Mouse (Mus musculus): ENCODE measurements around the gene Atxn7l1. TPM values are rescaled to one million over a fixed set of nuclear protein-coding genes. Genes with fewer than 3 reads are reported as not detected.

Gene Atxn7l1
- total RNA-seq, 2 experiments from 2014 or later: 13.9 to 15.4 TPM

GRCm38 (mm10) chr12:33255256-33255655, 107.8 kb downstream of the Atxn7l1 start:
- intact Hi-C loops (cut with DNase I; ENCODE audit: low total_unique reads): loop anchor here (10.0 kb wide), 1 partner anchor 110 kb away; the partner anchor contains the start of gene Atxn7l1

GRCm38 (mm10) chr12:33256426-33256825, 108.9 kb downstream of the Atxn7l1 start:
- intact Hi-C loops (cut with DNase I; ENCODE audit: low total_unique reads): loop anchor here (10.0 kb wide), 1 partner anchor 112 kb away; the partner anchor contains the start of gene Atxn7l1
- no peak for DNase-seq

More at GRCm38 (mm10) chr12:33255256-33255655, 107.8 kb downstream of the Atxn7l1 start:
- no peak for DNase-seq

DNA sequence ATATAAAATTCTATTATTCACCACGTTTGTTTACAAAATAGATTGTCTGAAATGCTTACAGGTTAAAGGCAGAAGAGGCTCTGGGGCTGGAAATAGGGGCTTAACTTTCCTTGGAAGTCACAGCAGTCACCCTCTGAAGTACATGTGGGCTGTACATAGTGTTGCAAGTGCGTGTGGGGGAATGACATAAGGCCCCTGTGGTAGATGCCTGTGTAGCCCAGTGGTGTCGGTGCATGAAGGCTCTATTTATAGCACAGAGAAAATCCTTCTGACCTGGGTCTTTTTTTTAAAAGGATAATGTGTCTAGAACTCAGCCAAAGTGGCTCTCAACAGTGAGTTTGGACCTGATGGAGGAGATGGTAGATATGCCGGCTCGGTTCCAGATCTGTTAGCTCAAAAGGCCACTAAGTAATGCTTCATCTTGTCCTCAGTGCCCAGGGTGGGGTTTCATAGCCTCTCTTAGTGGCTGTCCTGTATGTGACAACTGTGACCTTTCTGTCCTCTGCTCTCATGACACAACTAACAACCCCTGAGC, 111.6 kb downstream of the Atxn7l1 start:
- no peak for DNase-seq
- intact Hi-C loops (cut with DNase I; ENCODE audit: low total_unique reads): loop anchor here (10.0 kb wide), 1 partner anchor 114 kb away; the partner anchor contains the start of gene Atxn7l1

DNA sequence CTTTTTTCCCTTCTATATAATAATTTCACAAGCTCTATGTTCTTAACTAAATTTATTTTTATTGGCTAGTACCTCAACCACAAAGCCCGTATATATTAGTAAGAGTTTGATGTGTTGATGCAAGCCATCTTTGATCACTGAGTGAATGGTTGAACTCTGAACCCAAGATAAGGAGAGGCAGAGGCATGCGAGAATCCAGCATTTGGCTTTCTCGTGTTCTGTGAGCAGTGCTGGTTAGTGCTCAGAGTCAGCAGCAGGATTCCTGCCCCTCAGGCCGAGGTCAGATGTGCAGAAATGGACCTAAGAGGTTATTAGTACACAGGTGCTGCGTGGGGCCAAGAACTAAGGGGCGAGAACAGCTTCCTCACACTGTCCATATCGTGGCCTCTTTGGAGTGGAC, 113.1 kb downstream of the Atxn7l1 start:
- DNase-seq: no peak
- intact Hi-C loops (cut with DNase I; ENCODE audit: low total_unique reads): no loop called here

DNA sequence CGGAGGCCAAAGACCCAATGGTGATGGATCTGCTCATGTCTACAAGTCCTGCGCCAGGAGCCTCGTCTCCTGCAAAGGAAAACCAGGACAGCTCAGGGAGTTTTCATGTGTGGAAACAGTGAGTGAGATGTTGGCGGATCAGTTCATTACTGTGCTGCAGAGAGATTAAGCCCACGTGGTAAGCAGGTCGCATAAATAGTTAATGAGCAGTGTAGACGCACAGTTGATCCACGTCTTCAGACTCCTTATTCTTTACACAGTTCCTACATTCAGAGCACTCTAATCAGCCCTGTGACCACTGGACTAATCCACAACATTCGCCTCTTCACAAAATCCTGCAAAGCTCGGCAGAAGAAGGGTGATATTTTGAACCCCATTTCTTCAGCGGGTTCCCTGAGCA, 118.4 kb downstream of the Atxn7l1 start:
- no peak for DNase-seq
- intact Hi-C loops (cut with DNase I; ENCODE audit: low total_unique reads): loop anchor here (5.0 kb wide), 1 partner anchor 239 kb away; no protein-coding TSS in a partner anchor

DNA sequence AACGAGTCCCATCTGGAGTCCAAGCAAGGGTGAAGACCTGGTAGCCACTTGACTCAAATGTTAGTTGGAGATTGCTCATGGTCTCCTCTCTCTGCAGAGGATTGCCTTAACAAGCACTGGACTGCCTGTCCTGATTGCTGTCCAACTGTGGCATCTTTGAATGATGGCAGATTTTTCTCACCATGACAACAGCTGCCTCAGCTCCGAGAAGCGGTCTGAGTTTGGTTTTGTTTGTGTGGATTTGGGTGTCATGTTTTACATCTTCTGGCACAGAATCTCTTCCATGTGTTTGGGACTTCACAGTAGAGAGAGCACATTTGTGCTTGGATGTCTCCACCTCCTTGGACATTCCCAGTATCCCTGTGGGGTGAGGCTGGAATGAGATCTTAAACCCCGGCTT, 120.5 kb downstream of the Atxn7l1 start:
- intact Hi-C loops (cut with DNase I; ENCODE audit: low total_unique reads): loop anchor here (5.0 kb wide), 1 partner anchor 241 kb away; no protein-coding TSS in a partner anchor
- no peak for DNase-seq

- intact Hi-C loops (cut with DNase I; ENCODE audit: low total_unique reads): loop anchor here (5.0 kb wide), 1 partner anchor 242 kb away; no protein-coding TSS in a partner anchor
- DNase-seq: peak; percentile 26
These were observed 122.2 kb downstream of the Atxn7l1 start for GRCm38 (mm10) chr12:33269743-33270142.

- intact Hi-C loops (cut with DNase I; ENCODE audit: low total_unique reads): no loop called here
- DNase-seq: no peak
These were observed 124.4 kb downstream of the Atxn7l1 start for GRCm38 (mm10) chr12:33271865-33272264.

DNA sequence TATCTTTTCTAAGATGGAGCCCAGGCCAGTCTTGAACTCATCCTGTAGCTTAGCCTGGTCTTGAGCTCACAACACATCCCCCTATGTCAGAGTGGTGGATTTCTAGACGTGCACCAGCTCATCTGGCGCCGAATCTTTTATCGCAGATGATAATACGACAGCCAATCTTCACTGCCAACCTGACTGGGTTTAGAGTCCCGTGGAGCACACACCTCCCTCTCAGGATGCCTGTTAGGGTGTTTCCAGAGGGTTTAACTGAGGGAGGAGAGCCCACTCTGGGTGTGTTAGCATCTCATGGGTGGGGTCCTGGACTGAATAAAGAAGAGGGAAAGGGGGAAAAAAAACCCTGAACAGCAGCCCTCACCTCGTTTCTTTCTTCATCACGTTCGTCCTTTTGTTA, 124.9 kb downstream of the Atxn7l1 start:
- intact Hi-C loops (cut with DNase I; ENCODE audit: low total_unique reads): no loop called here
- DNase-seq: no peak

DNA sequence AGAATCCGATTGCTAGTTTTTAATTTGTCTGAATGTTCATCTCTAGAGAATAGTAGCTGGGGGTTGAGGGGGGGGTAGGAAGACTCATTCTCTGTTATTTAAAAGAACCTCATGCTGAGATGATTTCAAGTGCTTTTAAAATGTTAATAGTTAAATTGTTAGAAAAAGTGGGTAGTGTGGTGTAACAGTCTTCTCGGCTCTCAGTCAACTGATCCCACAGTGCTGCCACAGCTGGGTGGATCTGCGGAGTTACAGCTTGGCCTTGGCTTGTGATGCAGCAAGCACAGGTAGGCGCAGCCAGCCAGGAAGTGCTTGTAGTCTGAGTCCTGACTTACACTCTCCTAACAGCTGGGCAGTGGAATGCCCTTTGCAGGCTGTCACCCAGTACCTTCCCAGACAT, 125.7 kb downstream of the Atxn7l1 start:
- intact Hi-C loops (cut with DNase I; ENCODE audit: low total_unique reads): no loop called here

DNA sequence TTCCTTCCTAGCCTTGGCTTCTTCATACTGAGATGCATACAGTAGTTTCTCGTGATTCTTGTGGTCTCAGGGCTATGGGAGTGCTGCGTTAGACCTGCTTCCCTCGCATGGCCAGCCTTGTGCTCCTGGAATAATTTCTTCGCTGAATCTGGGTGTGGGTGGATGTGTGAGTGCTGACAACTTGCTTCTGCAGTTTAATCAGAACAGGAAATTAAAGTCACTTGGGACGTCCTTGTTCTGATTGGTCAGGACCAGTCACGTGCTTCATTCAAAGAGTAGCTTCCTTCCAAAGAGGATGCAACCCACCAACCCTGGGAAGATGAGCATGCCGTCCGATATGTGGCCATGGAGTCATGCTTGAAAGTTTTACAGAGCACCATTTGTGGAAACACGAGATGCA, 126.2 kb downstream of the Atxn7l1 start:
- intact Hi-C loops (cut with DNase I; ENCODE audit: low total_unique reads): no loop called here
- no peak for DNase-seq

More for the DNA sequence above, 125.7 kb downstream of the Atxn7l1 start:
- no peak for DNase-seq

GRCm38 (mm10) chr12:33276028-33276427, 128.5 kb downstream of the Atxn7l1 start:
- intact Hi-C loops (cut with DNase I; ENCODE audit: low total_unique reads): no loop called here
- DNase-seq: no peak

DNA sequence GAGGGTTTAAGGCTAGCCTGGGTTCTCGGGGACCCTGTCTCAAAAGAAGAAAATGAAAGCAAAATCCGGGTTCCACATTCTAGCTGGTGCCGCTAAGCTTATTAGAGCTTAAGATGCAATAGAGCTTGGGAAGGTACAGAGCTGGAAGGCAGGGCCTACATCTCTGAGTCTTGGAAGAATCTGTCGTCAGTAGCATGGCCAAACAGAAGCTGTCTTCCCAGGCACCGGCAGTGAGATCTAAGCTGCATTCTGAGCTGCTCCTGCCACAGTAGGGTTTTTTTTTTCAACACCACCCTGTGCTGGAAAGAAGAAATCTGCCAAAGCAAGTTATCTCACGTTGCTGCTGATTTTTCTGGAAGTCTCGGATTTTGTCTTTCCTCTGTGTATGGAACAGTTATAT, 129.9 kb downstream of the Atxn7l1 start:
- intact Hi-C loops (cut with DNase I; ENCODE audit: low total_unique reads): no loop called here
- DNase-seq: no peak

DNA sequence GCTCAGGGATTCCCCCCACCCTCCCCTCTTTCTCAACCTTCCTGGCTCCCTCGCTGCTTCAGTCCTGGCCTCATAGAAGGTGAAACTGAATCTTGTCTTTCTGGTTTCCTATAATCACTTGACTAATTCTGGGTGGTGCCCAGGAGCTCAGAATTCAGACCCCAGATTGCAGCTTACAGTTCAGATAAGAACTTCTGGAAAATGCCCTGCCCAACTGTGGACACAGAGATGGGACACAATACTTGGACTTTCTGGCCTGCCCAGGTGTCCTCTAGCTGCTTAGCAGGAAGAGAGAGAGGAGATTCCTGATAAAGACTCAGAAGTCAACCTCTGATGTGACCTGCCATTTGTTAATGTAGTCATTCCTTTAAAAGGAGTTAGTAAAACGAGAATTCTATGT, 131.7 kb downstream of the Atxn7l1 start:
- DNase-seq: no peak
- intact Hi-C loops (cut with DNase I; ENCODE audit: low total_unique reads): no loop called here

- intact Hi-C loops (cut with DNase I; ENCODE audit: low total_unique reads): loop anchor here (5.0 kb wide), 1 partner anchor 51 kb away; no protein-coding TSS in a partner anchor
- peak; percentile 62 for DNase-seq
These were observed 133.3 kb downstream of the Atxn7l1 start for GRCm38 (mm10) chr12:33280805-33281204.

DNA sequence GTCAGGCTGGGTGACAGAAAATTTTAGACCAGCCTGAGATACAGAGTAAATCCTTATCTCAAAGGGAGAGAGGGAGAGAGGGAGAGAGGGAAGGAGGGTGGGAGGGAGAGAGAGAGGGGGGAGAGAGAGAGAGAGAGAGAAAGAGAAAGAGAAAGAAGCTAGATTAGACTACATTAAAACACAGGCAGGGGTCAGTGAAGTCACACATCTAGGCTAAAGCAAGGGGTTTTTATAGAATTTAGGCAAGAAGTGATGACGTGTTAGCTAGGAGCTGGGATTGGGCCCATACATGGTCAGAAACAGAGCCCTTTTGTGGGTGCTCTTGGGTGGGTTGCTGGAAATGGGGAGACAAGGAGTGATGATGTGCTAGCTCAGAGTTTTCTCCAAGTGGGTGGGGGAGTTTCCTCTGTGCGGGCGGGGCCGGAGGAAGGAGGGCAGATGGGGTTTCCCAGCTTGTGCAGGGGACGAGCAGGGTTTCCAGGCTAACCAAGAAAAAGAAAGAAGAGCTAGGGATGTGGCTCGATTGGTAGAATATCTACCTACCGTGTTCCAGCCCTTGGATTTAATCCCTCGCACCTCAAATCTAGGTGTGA, 136.9 kb downstream of the Atxn7l1 start:
- DNase-seq: no peak
- intact Hi-C loops (cut with DNase I; ENCODE audit: low total_unique reads): loop anchor here (5.0 kb wide), 1 partner anchor 48 kb away; no protein-coding TSS in a partner anchor

DNA sequence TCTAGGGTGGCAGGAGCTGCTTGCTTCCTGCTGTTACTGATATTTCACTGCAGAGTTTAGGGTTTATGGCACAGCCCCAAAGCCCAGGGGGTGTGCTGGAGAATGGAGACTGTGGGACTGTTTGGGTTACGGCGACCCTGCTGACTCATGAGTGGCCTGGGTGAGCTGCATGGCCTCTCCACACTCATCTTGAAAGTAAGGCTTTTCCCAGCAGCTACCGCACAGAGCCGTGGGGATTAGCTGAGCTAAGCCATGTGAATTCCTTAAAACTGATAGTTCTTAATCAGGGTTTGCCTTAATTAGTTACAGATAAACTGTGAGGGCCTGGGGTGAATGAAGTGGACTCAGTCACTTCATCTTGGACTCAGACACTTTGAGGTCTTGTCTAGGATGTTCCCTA, 137.9 kb downstream of the Atxn7l1 start:
- intact Hi-C loops (cut with DNase I; ENCODE audit: low total_unique reads): no loop called here
- DNase-seq: no peak

DNA sequence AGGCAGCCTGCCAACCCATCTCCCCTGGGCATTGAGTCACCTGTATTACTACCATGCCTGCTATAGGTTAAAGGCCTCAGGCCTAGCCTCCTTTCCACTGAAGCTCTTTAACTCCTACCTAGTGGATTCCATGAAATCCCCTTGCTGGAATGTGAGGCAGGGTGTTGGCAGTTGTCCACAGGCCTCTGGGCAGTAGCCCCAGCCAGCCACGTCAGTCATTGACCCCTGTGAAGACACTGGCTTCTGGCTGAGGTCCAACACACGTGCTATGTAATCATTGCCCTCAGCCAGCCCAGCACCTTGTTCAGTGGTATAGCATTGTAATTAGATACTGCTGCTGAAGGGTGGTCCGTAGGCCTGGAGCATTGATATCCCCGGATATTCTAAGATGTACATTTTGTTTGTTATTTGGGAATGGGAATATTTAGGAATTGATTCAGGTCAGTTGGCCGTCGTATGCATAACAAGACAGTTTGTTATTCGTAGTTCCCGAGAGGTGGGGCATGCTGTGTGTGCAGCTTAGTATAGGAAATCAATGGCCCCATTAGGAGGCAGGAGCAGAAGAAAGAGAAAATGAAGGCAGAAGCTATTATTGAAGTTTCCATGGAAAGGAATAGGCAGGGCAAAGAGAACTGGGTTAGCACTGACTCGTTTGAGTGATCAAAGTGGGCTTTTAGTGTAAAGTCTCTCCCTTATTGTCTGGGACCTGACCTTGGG, 138.6 kb downstream of the Atxn7l1 start:
- no peak for DNase-seq
- intact Hi-C loops (cut with DNase I; ENCODE audit: low total_unique reads): no loop called here

DNA sequence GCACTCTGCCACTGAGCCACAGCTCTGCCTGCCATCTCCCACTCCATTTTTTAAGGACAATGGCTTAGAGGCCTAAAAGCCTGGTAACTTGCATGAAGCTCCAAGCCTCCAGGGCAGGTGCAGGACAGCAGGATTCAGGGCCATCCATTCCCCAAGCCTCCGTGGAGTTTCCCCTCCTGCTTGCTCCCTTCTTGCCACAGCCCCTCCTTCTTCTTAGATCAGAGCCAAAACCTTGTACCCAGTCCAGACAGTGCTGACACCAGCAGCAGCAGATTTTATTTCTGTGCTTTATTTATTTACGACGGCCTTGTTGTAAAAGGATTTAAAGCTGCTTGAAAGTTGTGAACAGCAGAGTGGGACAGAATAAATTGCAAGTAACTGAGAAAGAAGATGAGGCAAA, 140.2 kb downstream of the Atxn7l1 start:
- intact Hi-C loops (cut with DNase I; ENCODE audit: low total_unique reads): no loop called here
- DNase-seq: no peak

- intact Hi-C loops (cut with DNase I; ENCODE audit: low total_unique reads): no loop called here
- DNase-seq: no peak
These were observed 141.3 kb downstream of the Atxn7l1 start for GRCm38 (mm10) chr12:33288746-33289145.

Measured in gastrocnemius, postnatal 14 days (tissue).